In genomic region chr1:123924905-123925304, GRCm38 (mm10) we compare ENCODE assay signal across 34 mouse cellular contexts.
"Had no signal": no experiment of that assay in that cellular context is flagged by ENCODE, and none has a peak within 500 bp of the region (broad histone marks: within the 10 kb centered on the region; RNA-seq: fewer than 3 reads in every experiment).

No protein-coding gene starts in this region.

- H3K4me3 ChIP-seq: heart, embryonic 12.5 days; heart, embryonic 13.5 days; heart, embryonic 15.5 days; hindbrain, embryonic 10.5 days; hindbrain, embryonic 12.5 days; hindbrain, embryonic 13.5 days; hindbrain, embryonic 15.5 days; intestine, embryonic 15.5 days; kidney, embryonic 15.5 days; layer of hippocampus, adult 2 months; left cerebral cortex, adult 2 months had no signal

- H3K27ac ChIP-seq: heart, embryonic 13.5 days; heart, embryonic 15.5 days; hindbrain, embryonic 10.5 days; hindbrain, embryonic 12.5 days; hindbrain, embryonic 13.5 days; hindbrain, embryonic 14.5 days; hindbrain, embryonic 15.5 days; hindbrain, postnatal 0 days; intestine, embryonic 15.5 days; kidney, embryonic 15.5 days; kidney, postnatal 0 days; layer of hippocampus, adult 2 months had no signal

- H3K4me2 ChIP-seq: heart, embryonic 11.5 days; heart, embryonic 12.5 days; heart, embryonic 13.5 days; heart, embryonic 15.5 days; hindbrain, embryonic 12.5 days; hindbrain, embryonic 13.5 days; hindbrain, embryonic 14.5 days; hindbrain, embryonic 15.5 days; intestine, embryonic 15.5 days; kidney, embryonic 15.5 days had no signal

- H3K9ac ChIP-seq: heart, embryonic 12.5 days; heart, embryonic 13.5 days; heart, embryonic 15.5 days; hindbrain, embryonic 12.5 days; hindbrain, embryonic 13.5 days; hindbrain, embryonic 14.5 days; hindbrain, embryonic 15.5 days; intestine, embryonic 15.5 days; kidney, embryonic 15.5 days had no signal

- H3K36me3 ChIP-seq: heart, embryonic 12.5 days; heart, embryonic 13.5 days; heart, embryonic 15.5 days; hindbrain, embryonic 10.5 days; hindbrain, embryonic 12.5 days; hindbrain, embryonic 13.5 days; hindbrain, embryonic 15.5 days; intestine, embryonic 15.5 days; kidney, embryonic 15.5 days had no signal

- H3K4me1 ChIP-seq: heart, embryonic 12.5 days; heart, embryonic 13.5 days; heart, embryonic 15.5 days; hindbrain, embryonic 12.5 days; intestine, embryonic 15.5 days had no signal

- H3K27me3 ChIP-seq: heart, embryonic 12.5 days; heart, embryonic 13.5 days; heart, embryonic 15.5 days; hindbrain, embryonic 12.5 days; hindbrain, embryonic 13.5 days; hindbrain, embryonic 15.5 days; intestine, embryonic 15.5 days; kidney, embryonic 15.5 days had no signal

- H3K9me3 ChIP-seq: heart, embryonic 12.5 days; heart, embryonic 13.5 days; heart, embryonic 15.5 days; hindbrain, embryonic 10.5 days; hindbrain, embryonic 12.5 days; hindbrain, embryonic 13.5 days; hindbrain, embryonic 15.5 days; intestine, embryonic 15.5 days; kidney, embryonic 15.5 days had no signal

- ATAC-seq: hindbrain, embryonic 16.5 days; hindbrain, postnatal 0 days; inflammation-experienced regulatory T-cells, adult 6 months; intestine, embryonic 15.5 days; intestine, embryonic 16.5 days; intestine, postnatal 0 days had no signal

- DNase-seq: heart, postnatal 10 days; heart, postnatal 14 days; heart, postnatal 36 days; heart, postnatal 4 days; kidney, adult 11 months; kidney, adult 18-20 months; kidney, adult 2 months; kidney, adult 8-10 months; kidney, adult 9 months; kidney, postnatal 10 days; kidney, postnatal 14 days; kidney, postnatal 25 days; kidney, postnatal 36 days; kidney, postnatal 4 days; layer of hippocampus, adult 9-11 months had no signal
